Mouse (Mus musculus) c-Kit-positive CD71-positive TER-119-positive erythroid progenitor cells, embryonic 14.5 days (primary cell): ENCODE results near the gene Syne1.

Experiments
- DNase-seq: peaks from one replicate; pipeline ENCODE4 v3.0.0-alpha.2; 2013; ENCODE audit warnings: low spot score

Gene Syne1

GRCm38 (mm10) chr10:5551382-5551781 is at the start of gene Syne1:
TSS of gene Syne1 (minus strand) at chr10:5551482.
- DNase-seq, result no peak

DNA sequence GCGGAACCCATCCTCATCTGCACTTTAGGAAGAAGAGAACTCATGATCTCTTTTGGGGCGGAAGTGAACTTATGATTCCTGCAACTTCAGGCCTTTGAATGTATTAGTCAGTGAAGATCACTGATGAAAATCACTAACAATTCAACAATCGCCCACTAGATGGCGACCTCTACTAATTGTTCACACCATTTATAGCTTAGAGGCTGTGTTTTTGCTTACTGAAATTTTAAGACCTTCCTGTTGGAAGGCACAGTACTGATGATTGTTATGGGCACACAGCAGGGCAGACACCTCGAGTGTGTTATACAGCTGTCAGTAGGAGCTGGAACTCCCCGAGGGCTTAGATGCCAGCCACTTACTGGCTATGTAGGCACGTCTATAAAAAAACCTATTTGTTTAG is 48.8 kb upstream of the Syne1 start:
- DNase-seq, result peak; percentile 66

DNA sequence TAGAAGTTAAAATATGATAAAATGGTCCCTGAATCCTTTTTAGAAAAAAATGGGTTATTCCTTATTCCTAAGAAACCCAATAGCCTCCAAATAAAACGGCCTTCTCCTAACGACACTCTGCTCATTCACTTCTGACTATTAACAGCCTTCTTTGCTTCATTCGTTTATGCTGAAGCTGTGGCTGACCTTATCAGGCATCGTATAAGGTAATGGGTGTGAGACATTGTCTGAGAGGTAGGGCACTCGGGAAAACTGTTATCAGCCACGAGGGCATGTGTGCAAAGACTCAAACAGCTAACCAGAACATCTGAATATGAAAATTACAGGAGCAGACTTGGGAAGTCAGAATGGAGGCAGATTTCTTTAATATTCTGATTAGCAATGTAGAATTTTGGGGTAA is 45.3 kb upstream of the Syne1 start:
- no peak for DNase-seq

DNA sequence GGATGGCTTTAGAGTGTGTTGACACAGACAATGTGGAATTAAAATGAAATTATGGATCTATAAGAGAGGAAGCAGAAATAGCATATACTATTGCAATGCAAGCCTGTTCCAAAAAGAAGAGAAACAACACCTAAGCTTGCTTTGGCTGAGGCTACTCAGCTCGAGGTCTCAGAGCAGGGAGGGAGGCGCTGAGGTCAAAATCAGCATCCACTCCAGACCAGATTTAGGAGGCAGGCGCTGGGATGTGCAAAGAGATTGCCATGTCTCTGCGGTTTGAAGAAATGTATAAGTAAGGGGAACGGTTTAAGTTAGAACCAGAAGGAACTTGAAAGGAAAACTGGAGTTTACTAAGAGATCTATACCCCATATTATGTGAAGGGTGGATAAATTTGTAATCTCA is 43.2 kb upstream of the Syne1 start:
- DNase-seq, result no peak

GRCm38 (mm10) chr10:5593464-5593863 is 42.2 kb upstream of the Syne1 start, which contains the start of gene Myct1:
TSS of gene Myct1 (plus strand) at chr10:5593775.
- DNase-seq, result no peak

DNA sequence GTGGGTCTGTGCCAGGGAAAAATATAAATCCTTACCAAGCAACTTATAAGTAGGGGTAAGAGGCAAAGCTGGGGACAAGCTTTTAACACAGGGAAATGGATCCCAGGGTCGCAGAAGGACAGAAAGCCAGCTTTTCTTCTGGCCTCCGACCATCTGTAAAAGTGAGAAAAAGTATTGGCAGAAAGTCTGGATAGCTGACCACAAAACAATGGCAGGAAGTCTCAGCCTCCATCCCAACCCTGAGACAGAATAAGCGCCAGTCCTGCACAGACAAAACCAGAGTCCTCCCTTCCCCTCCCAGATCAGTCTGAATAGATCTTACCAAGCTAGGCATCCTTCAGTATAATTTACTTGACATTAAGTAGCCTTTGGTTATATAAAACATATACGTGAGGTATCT is 40.7 kb upstream of the Syne1 start:
- no peak for DNase-seq

- no peak for DNase-seq
Measured at GRCm38 (mm10) chr10:5591061-5591460, 39.8 kb upstream of the Syne1 start.

DNA sequence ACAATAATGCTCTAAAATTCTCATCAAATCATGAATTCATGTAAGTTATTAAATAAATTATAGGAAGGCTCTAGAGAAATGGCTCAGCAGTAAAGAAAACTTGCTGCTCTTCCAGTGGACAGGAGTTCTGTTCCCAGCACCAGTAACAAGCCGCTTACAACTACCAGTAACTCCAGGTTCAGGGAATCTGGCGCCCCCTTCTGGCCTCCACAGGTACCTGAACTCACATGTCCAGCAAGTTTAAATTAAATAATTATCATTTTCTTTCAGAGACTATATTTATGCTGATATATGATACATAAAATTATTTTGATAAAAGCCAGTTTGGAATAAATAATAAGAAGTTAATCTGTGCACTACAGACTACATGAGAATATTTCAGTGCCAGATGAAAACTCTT is 22.0 kb upstream of the Syne1 start:
- DNase-seq, result no peak

DNA sequence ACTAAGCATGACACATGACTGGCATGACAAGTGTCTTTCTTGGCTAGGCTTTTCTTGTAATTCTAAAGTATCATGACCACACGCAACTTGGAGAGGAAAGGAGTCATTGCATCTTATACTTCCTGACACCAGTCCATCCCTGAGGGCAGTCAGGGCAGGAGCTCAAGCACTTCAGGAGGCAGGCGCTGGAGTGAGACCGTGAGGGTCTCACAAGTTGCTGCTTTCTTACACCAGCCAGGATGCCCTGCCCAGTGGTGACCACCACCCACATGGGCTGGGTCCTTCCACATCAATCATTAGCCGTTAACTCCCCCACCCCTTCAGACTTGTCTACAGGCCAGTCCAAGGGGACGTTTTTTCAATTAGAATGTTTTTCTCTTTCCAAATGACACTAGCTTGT is 20.1 kb upstream of the Syne1 start:
- no peak for DNase-seq

- DNase-seq, result no peak
Measured at GRCm38 (mm10) chr10:5570059-5570458, 18.8 kb upstream of the Syne1 start.

DNA sequence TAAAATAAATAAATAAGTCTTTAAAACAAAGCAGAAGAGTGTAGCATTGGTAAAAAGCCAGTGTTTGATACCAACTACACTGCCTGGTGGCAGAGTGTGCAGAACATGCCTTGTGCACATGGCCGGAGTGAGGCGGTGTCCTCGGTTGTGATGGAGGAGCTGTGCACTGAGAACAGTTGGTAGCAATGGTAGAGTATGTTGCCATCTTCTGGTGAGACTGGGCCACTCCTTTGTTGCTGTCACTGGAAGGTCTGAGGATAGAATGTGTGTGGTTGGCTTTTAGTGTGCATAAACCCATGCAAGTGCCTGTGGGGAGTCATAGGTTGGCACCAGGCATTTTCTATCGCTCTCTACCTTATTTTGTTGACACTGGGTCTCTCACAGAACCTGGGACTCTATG is 17.7 kb upstream of the Syne1 start:
- no peak for DNase-seq

DNA sequence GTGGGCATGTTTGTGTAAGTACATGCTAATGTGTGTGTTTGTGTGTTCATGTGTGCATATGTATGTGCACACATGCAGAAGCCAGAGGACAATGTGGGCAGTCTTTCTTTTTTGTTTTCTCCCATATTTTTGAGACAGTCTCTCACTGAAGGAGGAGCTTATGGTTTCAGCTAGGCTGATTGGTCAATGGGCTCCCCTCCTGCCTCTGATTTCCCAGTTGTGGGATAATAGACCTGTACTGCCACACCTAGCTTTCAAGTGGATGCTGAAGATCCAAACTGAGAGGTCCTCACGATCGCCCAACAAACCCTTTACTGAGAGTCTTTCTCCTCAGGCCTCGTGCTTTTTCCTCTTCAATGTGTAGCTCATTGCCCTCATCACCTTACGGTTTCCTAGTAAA is 10.4 kb upstream of the Syne1 start:
- DNase-seq, result no peak

GRCm38 (mm10) chr10:5560526-5560925 is 9.2 kb upstream of the Syne1 start:
- DNase-seq, result no peak

GRCm38 (mm10) chr10:5558808-5559207 is 7.5 kb upstream of the Syne1 start:
- DNase-seq, result no peak

DNA sequence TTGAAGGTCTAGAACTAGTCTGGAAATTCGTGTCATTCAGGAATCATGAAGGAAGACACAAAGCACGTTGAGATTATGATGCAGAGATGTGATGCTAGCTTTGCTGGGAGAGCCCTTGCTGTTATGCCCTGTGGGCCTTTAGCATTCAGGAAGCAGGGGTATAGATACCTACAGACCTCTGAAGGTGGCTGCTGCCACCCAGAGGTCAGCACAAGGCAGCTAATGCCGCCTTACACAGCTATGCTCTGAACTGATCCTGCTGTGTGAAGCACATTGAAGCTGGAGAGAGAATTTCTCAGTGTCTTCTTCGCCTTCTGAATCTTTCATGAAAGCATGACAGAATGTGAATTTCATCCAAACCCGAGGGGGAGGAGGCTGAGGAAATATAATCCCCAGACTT is 3.7 kb upstream of the Syne1 start:
- no peak for DNase-seq

GRCm38 (mm10) chr10:5550168-5551021 is 887 bp downstream of the Syne1 start:
- DNase-seq, result no peak

GRCm38 (mm10) chr10:5549871-5550167 is 1.5 kb downstream of the Syne1 start:
- no peak for DNase-seq

- DNase-seq, result no peak
Measured at GRCm38 (mm10) chr10:5548651-5549050, 2.6 kb downstream of the Syne1 start.

DNA sequence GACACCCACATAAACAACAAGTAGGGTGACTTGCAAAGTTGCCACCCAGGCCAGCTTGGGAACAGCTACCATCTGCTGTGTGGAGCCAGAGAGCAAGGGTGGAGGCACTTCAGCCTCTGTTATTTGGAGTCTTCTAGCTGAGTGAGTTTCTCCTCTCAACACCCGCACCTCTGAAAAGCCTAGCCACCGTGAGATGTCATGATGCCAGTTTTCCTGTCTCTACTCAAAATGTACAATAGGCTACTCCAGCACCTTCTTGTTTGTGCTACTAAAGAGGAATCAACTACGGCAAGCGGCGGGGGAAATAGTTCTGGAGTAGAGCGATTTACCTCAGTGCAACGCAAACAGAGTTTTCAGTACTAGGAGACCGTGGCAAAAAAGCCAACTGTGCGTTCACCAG is 3.5 kb downstream of the Syne1 start:
- no peak for DNase-seq

- no peak for DNase-seq
Measured at GRCm38 (mm10) chr10:5546428-5546827, 4.9 kb downstream of the Syne1 start.

DNA sequence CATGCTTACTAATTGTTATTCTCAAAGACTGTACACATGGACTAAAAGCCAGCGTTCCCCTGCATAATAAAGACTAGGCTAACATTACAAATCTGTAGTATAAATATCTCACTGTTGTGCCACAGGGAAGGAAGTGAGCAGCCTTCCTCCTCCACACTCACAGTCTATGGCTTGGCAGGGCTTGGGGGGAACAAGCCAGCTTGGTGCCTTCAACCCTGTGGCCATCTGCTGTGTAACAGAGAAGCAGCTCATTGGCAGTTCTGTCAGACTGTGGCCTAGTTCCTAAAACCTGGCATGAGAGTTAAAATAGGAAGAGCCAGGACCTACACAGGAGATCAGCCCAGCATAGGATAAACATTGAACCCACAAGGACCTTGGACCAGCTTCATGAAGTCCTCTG is 23.0 kb downstream of the Syne1 start:
- DNase-seq, result no peak

DNA sequence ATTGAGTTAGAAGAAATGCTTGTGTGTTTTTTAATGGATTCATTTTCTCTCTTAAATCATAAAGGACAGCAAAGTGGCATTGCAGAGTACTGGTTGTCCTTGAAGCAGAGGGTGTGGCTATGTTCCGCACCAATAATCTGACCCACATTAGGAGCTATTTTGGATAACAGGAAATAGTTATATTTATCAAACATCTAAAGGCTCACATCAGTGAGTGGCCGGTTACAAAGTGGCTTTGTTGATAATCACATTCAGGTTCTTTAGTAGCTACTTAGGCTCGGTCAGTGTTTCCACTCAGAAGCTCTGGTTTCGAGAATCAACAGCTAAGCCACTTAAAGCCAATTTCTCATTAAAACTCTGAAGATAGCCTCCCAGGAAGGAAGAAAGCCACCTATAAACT is 23.6 kb downstream of the Syne1 start:
- no peak for DNase-seq

DNA sequence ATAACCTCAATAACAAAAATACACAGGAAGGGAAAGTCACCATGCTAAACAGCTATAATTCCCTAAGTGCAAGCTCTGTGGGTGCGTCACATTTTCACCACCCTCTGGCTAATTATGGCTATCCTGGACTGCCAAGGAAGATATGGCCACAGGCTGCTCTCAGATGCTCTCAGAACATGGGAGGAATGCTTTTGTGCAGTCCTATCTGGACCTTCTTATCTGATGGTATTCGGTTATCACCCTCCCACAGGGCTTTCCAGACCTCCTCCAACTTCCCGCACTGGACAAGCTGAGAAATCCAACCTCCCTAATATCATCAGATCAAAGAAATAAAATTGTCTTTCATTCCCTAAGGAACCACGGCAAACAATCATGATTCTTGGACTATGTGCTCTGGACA is 28.4 kb downstream of the Syne1 start:
- no peak for DNase-seq

- DNase-seq, result no peak
Measured at GRCm38 (mm10) chr10:5522276-5522675, 29.0 kb downstream of the Syne1 start.
